Mouse (Mus musculus): ENCODE results near the gene Bahcc1.
A peak's percentile ranks its signal among the peaks of the same experiment; 100 is the strongest.

Gene Bahcc1

GRCm38 (mm10) chr11:120228116-120228890 lies 4.4 kb upstream of the Bahcc1 start:
- no peak for DNase-seq (ENCODE audit: extremely low read depth, low read depth)

- no peak for DNase-seq (ENCODE audit: extremely low read depth, low read depth)
These were observed 3.8 kb upstream of the Bahcc1 start for GRCm38 (mm10) chr11:120228911-120229437.

- peak; percentile 60 for DNase-seq (ENCODE audit: extremely low read depth, low read depth)
These were observed 2.6 kb upstream of the Bahcc1 start for GRCm38 (mm10) chr11:120229861-120230751.

GRCm38 (mm10) chr11:120230841-120231370 lies 1.8 kb upstream of the Bahcc1 start:
- peak; percentile 8 for DNase-seq (ENCODE audit: extremely low read depth, low read depth)

- peak; percentile 98 for DNase-seq (ENCODE audit: extremely low read depth, low read depth)
These were observed 1.4 kb upstream of the Bahcc1 start for GRCm38 (mm10) chr11:120231379-120231778.

- DNase-seq (ENCODE audit: extremely low read depth, low read depth) = peak; percentile 5
These were observed 841 bp downstream of the Bahcc1 start for GRCm38 (mm10) chr11:120233441-120234135.

- DNase-seq (ENCODE audit: extremely low read depth, low read depth) = no peak
These were observed 1.5 kb downstream of the Bahcc1 start for GRCm38 (mm10) chr11:120234136-120234775.

GRCm38 (mm10) chr11:120234776-120235181 lies 2.0 kb downstream of the Bahcc1 start:
- DNase-seq (ENCODE audit: extremely low read depth, low read depth) = no peak

- no peak for DNase-seq (ENCODE audit: extremely low read depth, low read depth)
These were observed 2.8 kb downstream of the Bahcc1 start for GRCm38 (mm10) chr11:120235385-120236113.

GRCm38 (mm10) chr11:120236114-120236437 lies 3.3 kb downstream of the Bahcc1 start:
- DNase-seq (ENCODE audit: extremely low read depth, low read depth) = no peak

GRCm38 (mm10) chr11:120236438-120237165 lies 3.9 kb downstream of the Bahcc1 start:
- no peak for DNase-seq (ENCODE audit: extremely low read depth, low read depth)

- no peak for DNase-seq (ENCODE audit: extremely low read depth, low read depth)
These were observed 4.7 kb downstream of the Bahcc1 start for GRCm38 (mm10) chr11:120237166-120238131.

- no peak for DNase-seq (ENCODE audit: extremely low read depth, low read depth)
These were observed 5.6 kb downstream of the Bahcc1 start for GRCm38 (mm10) chr11:120238306-120238705.

- DNase-seq (ENCODE audit: extremely low read depth, low read depth) = no peak
These were observed 6.1 kb downstream of the Bahcc1 start for GRCm38 (mm10) chr11:120238751-120239359.

GRCm38 (mm10) chr11:120239581-120239991 lies 6.8 kb downstream of the Bahcc1 start:
- no peak for DNase-seq (ENCODE audit: extremely low read depth, low read depth)

GRCm38 (mm10) chr11:120240206-120240605 lies 7.5 kb downstream of the Bahcc1 start:
- no peak for DNase-seq (ENCODE audit: extremely low read depth, low read depth)

GRCm38 (mm10) chr11:120240941-120241890 lies 8.5 kb downstream of the Bahcc1 start:
- DNase-seq (ENCODE audit: extremely low read depth, low read depth) = no peak

Measured in MEL-GATA-1-ER (cell line).